Mouse (Mus musculus) intestine, embryonic 15.5 days (tissue): ENCODE results near the gene Hdac11. TPM values are rescaled to one million over a fixed set of nuclear protein-coding genes. Genes with fewer than 3 reads are reported as not detected.
"Not testable (repeated sequence)": the region's sequence is repeated elsewhere in the genome, so short reads cannot be mapped to it uniquely, and the experiment has no call there.

Experiments used
- ATAC-seq: fragments of 200-750 bp; cut with Nextera tagmentation; 2 replicates; pipeline ENCODE4 v1.8.0; 2017; ENCODE audit warnings: moderate TSS enrichment, moderate library complexity
- H3K27ac ChIP-seq: fragments of 300-500 bp; sonication (generic); 2 replicates; pipeline ENCODE4 v1.5.1; 2015; ENCODE audit warnings: mild to moderate bottlenecking, inconsistent platforms
- H3K27me3 ChIP-seq: fragments of 300-500 bp; sonication (generic); replicated peaks from 2 replicates; pipeline ENCODE4 v1.6.1; 2015; ENCODE audit warnings: inconsistent platforms
- H3K36me3 ChIP-seq: fragments of 300-500 bp; sonication (generic); 2 replicates; pipeline ENCODE4 v1.6.1; 2015; ENCODE audit warnings: inconsistent platforms
- H3K4me1 ChIP-seq: fragments of 300-500 bp; sonication (generic); replicated peaks from 2 replicates; pipeline ENCODE4 v1.6.1; 2015; ENCODE audit warnings: inconsistent platforms
- H3K4me2 ChIP-seq: fragments of 300-500 bp; sonication (generic); replicated peaks from 2 replicates; pipeline ENCODE4 v1.6.1; 2015; ENCODE audit warnings: mild to moderate bottlenecking, inconsistent platforms
- H3K4me3 ChIP-seq: fragments of 300-500 bp; sonication (generic); replicated peaks from 2 replicates; pipeline ENCODE4 v1.5.1; 2015; ENCODE audit warnings: inconsistent platforms
- H3K9ac ChIP-seq: fragments of 300-500 bp; sonication (generic); 2 replicates; pipeline ENCODE4 v1.6.1; 2015; ENCODE audit warnings: inconsistent platforms
- H3K9me3 ChIP-seq: fragments of 300-500 bp; sonication (generic); 2 replicates; pipeline ENCODE4 v1.6.1; 2016; ENCODE audit warnings: inconsistent platforms
- WGBS: fragments of 180-500 bp; shearing (Covaris S2); methylation state at CpG from one replicate; pipeline ENCODE4 v1.1.7; 2015; 5-methylcytosine and 5-hydroxymethylcytosine counted together
- polyA plus RNA-seq: library from polyadenylated mRNA; unstranded; fragments of >200 nt; fragmentation: Nextera tagmentation; extraction: Ambion mirVana; gene quantifications from 2 replicates; pipeline ENCODE4 v1.2.1, GENCODE M21; 2015

Gene Hdac11
- polyA plus RNA-seq, 1 experiment from 2014 or later: 8.7 TPM

- Histone ChIP-seq H3K36me3 (no peaks in the 10 kb centered on the region), H3K4me3 (peak overlapping the region; percentile 70), H3K9ac (peak overlapping the region; percentile 72; the same call in 1 of the 2 replicates), H3K9me3 (no peaks in the 10 kb centered on the region), H3K27me3 (no peaks in the 10 kb centered on the region), H3K4me2 (peak overlapping the region; percentile 99), H3K27ac (0 out of 2 replicates have a peak overlapping the region, but pooled peaks have one; percentile 58), H3K4me1 (peaks cover 26% of the 10 kb centered on the region)
- WGBS: 4% methylated on average over 9 of the region's 9 CpGs
- ATAC-seq: peak; percentile 42
Measured at GRCm38 (mm10) chr6:91117149-91117548, 39.3 kb upstream of the Hdac11 start.

GRCm38 (mm10) chr6:91118526-91118925 lies 37.9 kb upstream of the Hdac11 start:
- Histone ChIP-seq H3K4me3 (no peak overlapping the region), H3K4me1 (peaks cover 26% of the 10 kb centered on the region), H3K4me2 (no peak overlapping the region), H3K9me3 (no peaks in the 10 kb centered on the region), H3K9ac (no peak overlapping the region), H3K27ac (no peak overlapping the region), H3K27me3 (no peaks in the 10 kb centered on the region), H3K36me3 (no peaks in the 10 kb centered on the region)
- ATAC-seq: no peak

- Histone ChIP-seq H3K9me3 (no peaks in the 10 kb centered on the region), H3K4me1 (peaks cover 18% of the 10 kb centered on the region), H3K27me3 (no peaks in the 10 kb centered on the region), H3K4me2 (no peak overlapping the region), H3K36me3 (no peaks in the 10 kb centered on the region), H3K27ac (no peak overlapping the region), H3K4me3 (no peak overlapping the region), H3K9ac (no peak overlapping the region)
- no peak for ATAC-seq
- WGBS: 74% methylated on average over 2 of the region's 2 CpGs
Measured at GRCm38 (mm10) chr6:91120206-91120605, 36.3 kb upstream of the Hdac11 start.

GRCm38 (mm10) chr6:91121089-91121488 lies 35.4 kb upstream of the Hdac11 start:
- not testable (repeated sequence) for H3K27ac ChIP-seq, H3K4me2 ChIP-seq, H3K36me3 ChIP-seq, H3K9me3 ChIP-seq, H3K4me3 ChIP-seq, H3K9ac ChIP-seq, H3K27me3 ChIP-seq, ATAC-seq
- peaks cover 11% of the 10 kb centered on the region; the same call in 1 of the 2 replicates for H3K4me1 ChIP-seq
- 90% methylated on average over 7 of the region's 7 CpGs for WGBS

GRCm38 (mm10) chr6:91123453-91123852 lies 33.0 kb upstream of the Hdac11 start:
- ATAC-seq: no peak
- no peaks in the 10 kb centered on the region for H3K36me3 ChIP-seq
- no peaks in the 10 kb centered on the region for H3K9me3 ChIP-seq
- H3K27ac ChIP-seq: no peak overlapping the region
- H3K27me3 ChIP-seq: no peaks in the 10 kb centered on the region
- no peak overlapping the region for H3K4me2 ChIP-seq
- no peaks in the 10 kb centered on the region for H3K4me1 ChIP-seq
- 73% methylated on average over 3 of the region's 3 CpGs for WGBS
- no peak overlapping the region for H3K9ac ChIP-seq
- H3K4me3 ChIP-seq: no peak overlapping the region

- Histone ChIP-seq H3K36me3 (no peaks in the 10 kb centered on the region), H3K27ac (no peak overlapping the region)
- no peak for ATAC-seq
Measured at GRCm38 (mm10) chr6:91124286-91125227, 31.9 kb upstream of the Hdac11 start.

GRCm38 (mm10) chr6:91125228-91125585 lies 31.3 kb upstream of the Hdac11 start:
- H3K27ac ChIP-seq: no peak overlapping the region
- ATAC-seq: no peak
- no peak overlapping the region for H3K9ac ChIP-seq
- no peak overlapping the region for H3K4me2 ChIP-seq
- H3K36me3 ChIP-seq: no peaks in the 10 kb centered on the region
- H3K4me3 ChIP-seq: no peak overlapping the region
- no peaks in the 10 kb centered on the region for H3K27me3 ChIP-seq
- 48% methylated on average over 2 of the region's 2 CpGs for WGBS
- H3K9me3 ChIP-seq: no peaks in the 10 kb centered on the region
- H3K4me1 ChIP-seq: no peaks in the 10 kb centered on the region

More at GRCm38 (mm10) chr6:91124286-91125227, 31.9 kb upstream of the Hdac11 start:
- Histone ChIP-seq H3K4me2 (no peak overlapping the region), H3K9ac (no peak overlapping the region), H3K27me3 (no peaks in the 10 kb centered on the region), H3K9me3 (no peaks in the 10 kb centered on the region), H3K4me1 (no peaks in the 10 kb centered on the region), H3K4me3 (no peak overlapping the region)
- WGBS: 46% methylated on average over 7 of the region's 7 CpGs

GRCm38 (mm10) chr6:91128996-91129395 lies 27.5 kb upstream of the Hdac11 start:
- H3K4me1 ChIP-seq: no peaks in the 10 kb centered on the region
- no peak overlapping the region for H3K4me3 ChIP-seq
- H3K27me3 ChIP-seq: no peaks in the 10 kb centered on the region
- no peak overlapping the region for H3K4me2 ChIP-seq
- H3K9ac ChIP-seq: no peak overlapping the region
- no peak overlapping the region for H3K27ac ChIP-seq
- no peak for ATAC-seq
- no peaks in the 10 kb centered on the region for H3K9me3 ChIP-seq
- H3K36me3 ChIP-seq: no peaks in the 10 kb centered on the region
- WGBS: 53% methylated on average over 4 of the region's 4 CpGs

GRCm38 (mm10) chr6:91130856-91131255 lies 25.6 kb upstream of the Hdac11 start:
- H3K27ac ChIP-seq: no peak overlapping the region
- 48% methylated on average over 1 of the region's 1 CpGs for WGBS
- H3K27me3 ChIP-seq: no peaks in the 10 kb centered on the region
- no peak overlapping the region for H3K4me3 ChIP-seq
- no peak overlapping the region for H3K4me2 ChIP-seq
- no peaks in the 10 kb centered on the region for H3K36me3 ChIP-seq
- H3K9me3 ChIP-seq: no peaks in the 10 kb centered on the region
- no peaks in the 10 kb centered on the region for H3K4me1 ChIP-seq
- no peak overlapping the region for H3K9ac ChIP-seq
- no peak for ATAC-seq

GRCm38 (mm10) chr6:91137343-91137956 lies 19.0 kb upstream of the Hdac11 start:
- Histone ChIP-seq H3K36me3 (no peaks in the 10 kb centered on the region), H3K4me3 (no peak overlapping the region), H3K27ac (no peak overlapping the region), H3K27me3 (no peaks in the 10 kb centered on the region), H3K9ac (no peak overlapping the region), H3K4me1 (no peaks in the 10 kb centered on the region), H3K4me2 (no peak overlapping the region), H3K9me3 (no peaks in the 10 kb centered on the region)
- 74% methylated on average over 10 of the region's 10 CpGs for WGBS
- ATAC-seq: no peak

- Histone ChIP-seq H3K4me3 (no peak overlapping the region), H3K36me3 (no peaks in the 10 kb centered on the region), H3K9ac (no peak overlapping the region), H3K27me3 (no peaks in the 10 kb centered on the region), H3K4me1 (no peaks in the 10 kb centered on the region), H3K27ac (no peak overlapping the region), H3K4me2 (no peak overlapping the region), H3K9me3 (no peaks in the 10 kb centered on the region)
- peak; percentile 61; the same call in 1 of the 2 replicates for ATAC-seq
- 25% methylated on average over 4 of the region's 4 CpGs for WGBS
Measured at GRCm38 (mm10) chr6:91139846-91140245, 16.6 kb upstream of the Hdac11 start.

GRCm38 (mm10) chr6:91145056-91145455 lies 11.4 kb upstream of the Hdac11 start:
- 57% methylated on average over 3 of the region's 3 CpGs for WGBS
- H3K9me3 ChIP-seq: no peaks in the 10 kb centered on the region
- H3K4me2 ChIP-seq: no peak overlapping the region
- H3K27ac ChIP-seq: no peak overlapping the region
- no peaks in the 10 kb centered on the region for H3K36me3 ChIP-seq
- no peak overlapping the region for H3K4me3 ChIP-seq
- ATAC-seq: peak; percentile 55
- no peaks in the 10 kb centered on the region for H3K27me3 ChIP-seq
- no peaks in the 10 kb centered on the region for H3K4me1 ChIP-seq
- no peak overlapping the region for H3K9ac ChIP-seq
